ENCODE assay signal across 8 mouse cellular contexts in the genomic region with DNA sequence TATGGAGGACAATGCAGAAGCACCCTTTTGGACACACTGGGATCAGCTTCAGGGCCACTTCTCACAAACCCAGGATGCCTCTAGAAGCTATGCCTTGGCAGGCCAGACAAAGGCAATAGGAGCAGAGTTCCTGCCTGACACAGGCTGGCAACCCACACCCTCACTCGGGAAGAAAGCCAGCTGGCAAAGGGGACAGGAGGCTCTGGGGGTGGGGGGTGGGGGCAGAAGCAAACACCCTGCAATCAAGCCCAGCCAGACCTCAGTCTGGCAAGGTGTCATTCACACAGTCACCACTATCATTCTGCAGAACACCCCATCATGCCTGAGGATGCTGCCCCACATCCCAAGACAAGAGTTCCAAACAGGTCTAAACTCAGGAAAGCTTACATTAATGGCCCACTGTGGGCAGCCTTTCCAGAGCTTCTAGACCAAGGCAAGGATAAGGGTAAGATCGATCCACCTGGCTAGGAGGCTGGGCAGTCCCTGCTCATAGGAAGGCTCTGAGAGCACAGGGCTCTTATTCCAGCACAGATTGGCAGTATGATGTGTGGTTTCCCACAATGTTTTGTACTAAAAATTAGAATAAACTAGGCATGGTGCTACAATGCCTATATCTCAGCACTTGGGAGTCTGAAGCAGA.
DNase-seq lines count a peak whose midpoint lies in the region; ATAC-seq and TF ChIP-seq lines count a peak whose summit lies in the region.

No protein-coding gene starts in this region.

- H3K4me2 ChIP-seq in forebrain, embryonic 11.5 days (ENCODE audit: low read depth, low read length, severe bottlenecking): no peak overlapping the region
- H3K4me2 ChIP-seq in forebrain, postnatal 0 days (ENCODE audit: low read depth): no peak overlapping the region
- H3K4me2 ChIP-seq in liver, embryonic 14.5 days (ENCODE audit: low read depth): no peak overlapping the region

- no peak; the same call in 1 of the 2 replicates for TF ChIP-seq CTCF in forebrain, postnatal 0 days (IDR thresholded peaks at IDR 0.05; ENCODE audit: low read depth)
- TF ChIP-seq CTCF in liver, embryonic 14.5 days (IDR thresholded peaks at IDR 0.05; ENCODE audit: low read depth): no peak

- ATAC-seq in forebrain, embryonic 11.5 days (replicated peaks; ENCODE audit: low FRiP score): no peak
- ATAC-seq in forebrain, postnatal 0 days: peak; percentile 23; the same call in 1 of the 2 replicates
- ATAC-seq in liver, embryonic 14.5 days (ENCODE audit: insufficient read depth): no peak

- H3K9ac ChIP-seq in forebrain, embryonic 11.5 days (ENCODE audit: low read length): no peak overlapping the region
- H3K9ac ChIP-seq in forebrain, postnatal 0 days: no peak overlapping the region
- no peak overlapping the region for H3K9ac ChIP-seq in liver, embryonic 14.5 days (replicated peaks)

- 81% methylated on average over 2 of the region's 2 CpGs for WGBS in forebrain, embryonic 10.5 days
- 89% methylated on average over 2 of the region's 2 CpGs for WGBS in forebrain, embryonic 11.5 days
- 58% methylated on average over 2 of the region's 2 CpGs for WGBS in forebrain, postnatal 0 days
- WGBS in liver, embryonic 14.5 days (ENCODE audit: insufficient replicate concordance): 41% methylated on average over 2 of the region's 2 CpGs

- peak overlapping the region; percentile 70; the same call in 1 of the 2 replicates for H3K27ac ChIP-seq in forebrain, embryonic 10.5 days
- no peak overlapping the region for H3K27ac ChIP-seq in forebrain, embryonic 11.5 days (ENCODE audit: low read depth, low read length)
- peak overlapping the region; percentile 45; the same call in 1 of the 2 replicates for H3K27ac ChIP-seq in forebrain, postnatal 0 days (ENCODE audit: low read depth, low read length)
- H3K27ac ChIP-seq in liver, embryonic 14.5 days: peak overlapping the region; percentile 30; the same call in 1 of the 2 replicates

- peaks cover 54% of the 10 kb centered on the region for H3K4me1 ChIP-seq in forebrain, embryonic 10.5 days
- H3K4me1 ChIP-seq in forebrain, embryonic 11.5 days (replicated peaks; ENCODE audit: control insufficient read depth, insufficient read depth, low read length): peaks cover 8% of the 10 kb centered on the region; the same call in 1 of the 2 replicates
- peaks cover 34% of the 10 kb centered on the region for H3K4me1 ChIP-seq in forebrain, postnatal 0 days (ENCODE audit: insufficient read depth)
- H3K4me1 ChIP-seq in liver, embryonic 14.5 days (replicated peaks; ENCODE audit: control insufficient read depth in 2 of 2, insufficient read depth in 2 of 2, low read length in 1 of 2): peaks cover 75 to 92% of the 10 kb centered on the region in 2 experiments

- no peak for TF ChIP-seq EP300 in liver, embryonic 14.5 days (IDR thresholded peaks at IDR 0.05; ENCODE audit: low read depth)

- no peak overlapping the region for H3K4me3 ChIP-seq in forebrain, embryonic 10.5 days
- H3K4me3 ChIP-seq in forebrain, embryonic 11.5 days (ENCODE audit: low read depth, low read length): no peak overlapping the region
- H3K4me3 ChIP-seq in forebrain, postnatal 0 days (ENCODE audit: low read depth, low read length): no peak overlapping the region
- H3K4me3 ChIP-seq in liver, embryonic 14.5 days (ENCODE audit: insufficient read depth in 1 of 2, low read depth in 2 of 2, low read length in 2 of 2): no peak overlapping the region

- no peaks in the 10 kb centered on the region for H3K36me3 ChIP-seq in forebrain, embryonic 10.5 days (replicated peaks)
- no peaks in the 10 kb centered on the region for H3K36me3 ChIP-seq in forebrain, embryonic 11.5 days (ENCODE audit: control insufficient read depth, insufficient read depth, low read length)
- H3K36me3 ChIP-seq in forebrain, postnatal 0 days (ENCODE audit: insufficient read depth): no peaks in the 10 kb centered on the region
- no peaks in the 10 kb centered on the region; the same call in 1 of the 2 replicates for H3K36me3 ChIP-seq in liver, embryonic 14.5 days (replicated peaks; ENCODE audit: control insufficient read depth, insufficient read depth, low read depth)

- no peaks in the 10 kb centered on the region for H3K9me3 ChIP-seq in forebrain, embryonic 10.5 days
- H3K9me3 ChIP-seq in forebrain, embryonic 11.5 days (ENCODE audit: control insufficient read depth, low read length): no peaks in the 10 kb centered on the region
- H3K9me3 ChIP-seq in forebrain, postnatal 0 days (ENCODE audit: low read length): no peaks in the 10 kb centered on the region
- no peaks in the 10 kb centered on the region for H3K9me3 ChIP-seq in liver, embryonic 14.5 days (ENCODE audit: control insufficient read depth, low read length)

- no peak for DNase-seq in forebrain, embryonic 10.5 days (ENCODE audit: extremely low spot score, low spot score)
- DNase-seq in forebrain, embryonic 11.5 days (ENCODE audit: low spot score): no peak
- DNase-seq in right cerebral cortex, adult 18-20 months: peak; percentile 51
- DNase-seq in right cerebral cortex, postnatal 14 days: no peak
- peak; percentile 57 for DNase-seq in forebrain, postnatal 0 days
- DNase-seq in liver, embryonic 14.5 days (ENCODE audit: low read depth in 3 of 3, low spot score in 3 of 3): no peak
- DNase-seq in thymus, postnatal 14 days: no peak
- no peak for DNase-seq in right cerebral cortex, postnatal 36 days (ENCODE audit: low spot score in 2 of 2)

- no peaks in the 10 kb centered on the region for H3K27me3 ChIP-seq in forebrain, embryonic 10.5 days (ENCODE audit: poor library complexity, severe bottlenecking)
- no peaks in the 10 kb centered on the region for H3K27me3 ChIP-seq in forebrain, embryonic 11.5 days (ENCODE audit: control insufficient read depth, insufficient read depth, low read length)
- no peaks in the 10 kb centered on the region for H3K27me3 ChIP-seq in forebrain, postnatal 0 days (ENCODE audit: insufficient read depth, low read length)
- no peaks in the 10 kb centered on the region for H3K27me3 ChIP-seq in liver, embryonic 14.5 days (ENCODE audit: control insufficient read depth, insufficient read depth, low read length)

Comparison
In these comparisons a context has a peak if more than half of its experiments do, and no peak if none do; other contexts are left out.
1. DNase-seq: peak in right cerebral cortex, adult 18-20 months (single experiment) and forebrain, postnatal 0 days (single experiment); none in forebrain, embryonic 10.5 days (single experiment), forebrain, embryonic 11.5 days (single experiment), right cerebral cortex, postnatal 14 days (single experiment), liver, embryonic 14.5 days (0 of 3), thymus, postnatal 14 days (single experiment) and right cerebral cortex, postnatal 36 days (0 of 2).